Mouse (Mus musculus) G1E-ER4 (cell line): ENCODE data around the gene Gga3. TPM values are rescaled to one million over a fixed set of nuclear protein-coding genes. Genes with fewer than 3 reads are reported as not detected.

Experiments
- GATA1 ChIP-seq: IDR thresholded peaks from one replicate; pipeline ENCODE4 v1.8.0; 2012; ENCODE audit warnings: low read length, inconsistent platforms
- polyA plus RNA-seq: library from polyadenylated mRNA; stranded (reverse); fragments of >175 nt; gene quantifications from 2 replicates; pipeline ENCODE4 v1.2.3, GENCODE M21; 2012

Gene Gga3
- polyA plus RNA-seq, 1 experiment, result 73.5 TPM

- TF ChIP-seq GATA1, result no peak
These were observed 40.4 kb downstream of the Gga3 start for GRCm38 (mm10) chr11:115563406-115563805.

- no peak for TF ChIP-seq GATA1
These were observed 48.1 kb downstream of the Gga3 start for GRCm38 (mm10) chr11:115555717-115556116.

GRCm38 (mm10) chr11:115552783-115553182 lies 51.1 kb downstream of the Gga3 start:
- no peak for TF ChIP-seq GATA1

GRCm38 (mm10) chr11:115543571-115543970 lies 60.3 kb downstream of the Gga3 start:
- TF ChIP-seq GATA1, result no peak

- no peak for TF ChIP-seq GATA1
These were observed 65.8 kb downstream of the Gga3 start for GRCm38 (mm10) chr11:115538045-115538444.

- TF ChIP-seq GATA1, result no peak
These were observed 66.8 kb downstream of the Gga3 start for GRCm38 (mm10) chr11:115536856-115537568.

GRCm38 (mm10) chr11:115536038-115536681 lies 67.7 kb downstream of the Gga3 start, which contains the start of gene Sumo2:
Sumo2 (minus strand) TSS chr11:115536276.
- no peak for TF ChIP-seq GATA1

- no peak for TF ChIP-seq GATA1
These were observed 68.3 kb downstream of the Gga3 start for GRCm38 (mm10) chr11:115535401-115536037.

GRCm38 (mm10) chr11:115534759-115535371 lies 69.0 kb downstream of the Gga3 start:
- TF ChIP-seq GATA1, result no peak

Other genes starting within 250 kb of the Gga3 start
- not detected in 2 replicates for gene Hid1, start 236.3 kb downstream of the Gga3 start, polyA plus RNA-seq
- not detected in 2 replicates for gene Cdr2l, start 222.1 kb downstream of the Gga3 start, polyA plus RNA-seq
- gene Mrpl58, start 200.3 kb downstream of the Gga3 start, polyA plus RNA-seq, result 63.1 and 82.2 TPM in 2 replicates
- 69.9 and 151 TPM in 2 replicates for gene Atp5h, start 184.1 kb downstream of the Gga3 start, polyA plus RNA-seq
- gene Kctd2, start 183.9 kb downstream of the Gga3 start, polyA plus RNA-seq, result 21.0 and 30.9 TPM in 2 replicates
- not detected in 2 replicates for gene Trim80, start 163.5 kb downstream of the Gga3 start, polyA plus RNA-seq
- gene Slc16a5, start 141.6 kb downstream of the Gga3 start, polyA plus RNA-seq, result not detected in 2 replicates
- gene Armc7, start 128.4 kb downstream of the Gga3 start, polyA plus RNA-seq, result 22.5 and 23.0 TPM in 2 replicates
- 142 and 157 TPM in 2 replicates for gene Nt5c, start 112.2 kb downstream of the Gga3 start, polyA plus RNA-seq
- gene Jpt1, start 89.7 kb downstream of the Gga3 start, polyA plus RNA-seq, result 254 and 306 TPM in 2 replicates
- gene Sumo2, start 67.8 kb downstream of the Gga3 start, polyA plus RNA-seq, result 337 and 347 TPM in 2 replicates
- gene Nup85, start 39.6 kb downstream of the Gga3 start, polyA plus RNA-seq, result 55.2 and 57.4 TPM in 2 replicates
- gene Mrps7, start 126 bp downstream of the Gga3 start, polyA plus RNA-seq, result 66.9 and 85.8 TPM in 2 replicates
- gene Mif4gd, start 8.9 kb upstream of the Gga3 start, polyA plus RNA-seq, result 30.0 and 42.5 TPM in 2 replicates
- gene Slc25a19, start 24.2 kb upstream of the Gga3 start, polyA plus RNA-seq, result 23.0 and 23.2 TPM in 2 replicates
- 158 and 209 TPM in 2 replicates for gene Grb2, start 104.5 kb upstream of the Gga3 start, polyA plus RNA-seq
- gene Tmem94, start 161.4 kb upstream of the Gga3 start, polyA plus RNA-seq, result 54.3 and 62.3 TPM in 2 replicates
- gene Caskin2, start 209.6 kb upstream of the Gga3 start, polyA plus RNA-seq, result 0.68 and 0.82 TPM in 2 replicates
- gene Tsen54, start 210.7 kb upstream of the Gga3 start, polyA plus RNA-seq, result 50.6 and 63.7 TPM in 2 replicates
- 23.4 and 41.3 TPM in 2 replicates for gene Llgl2, start 220.0 kb upstream of the Gga3 start, polyA plus RNA-seq